Mouse (Mus musculus) CH12.LX (cell line): ENCODE measurements around the gene Lrrc75a. TPM values are rescaled to one million over a fixed set of nuclear protein-coding genes. Genes with fewer than 3 reads are reported as not detected.

ENCODE experiments used
- DNase-seq: peaks from one replicate; pipeline ENCODE4 v3.0.0-alpha.2; 2013; ENCODE audit errors: extremely low read depth
- H3K27ac ChIP-seq: 2 replicates; pipeline ENCODE4 v1.5.1; 2012; ENCODE audit warnings: low read depth, mild to moderate bottlenecking, control low read depth, moderate library complexity; ENCODE audit not compliant: insufficient read depth
- H3K27me3 ChIP-seq: replicated peaks from 2 replicates; pipeline ENCODE3; 2012; ENCODE audit warnings: inconsistent platforms
- H3K36me3 ChIP-seq, 2 experiments: replicated peaks in 1 of 2; 2 replicates each; pipeline versions ENCODE3 to v1.6.1; 2012; ENCODE audit warnings: inconsistent platforms in 1 of 2, low read length in 1 of 2, mild to moderate bottlenecking in 1 of 2, mixed read lengths in 1 of 2, moderate library complexity in 1 of 2; ENCODE audit not compliant: control insufficient read depth in 1 of 2, insufficient read depth in 1 of 2
- H3K4me1 ChIP-seq, 2 experiments: 2 replicates each; pipeline ENCODE4 v1.6.1; 2012; ENCODE audit warnings: inconsistent platforms in 1 of 2, moderate library complexity in 1 of 2; ENCODE audit not compliant: insufficient read depth in 2 of 2, control insufficient read depth in 1 of 2
- H3K4me2 ChIP-seq: 2 replicates; pipeline ENCODE4 v1.6.1; 2012; ENCODE audit warnings: low read depth, mild to moderate bottlenecking, control low read depth; ENCODE audit not compliant: poor library complexity, insufficient read depth, severe bottlenecking
- H3K4me3 ChIP-seq, 3 experiments: fragments of 150-350 bp in 1 of 3; sonication (generic) in 1 of 3; replicated peaks in 1 of 3; 2 replicates each; pipeline versions ENCODE3 to v1.5.1; 2011 to 2012; ENCODE audit warnings: low read depth in 2 of 3, low read length in 2 of 3, mild to moderate bottlenecking in 2 of 3, moderate library complexity in 2 of 3, control low read depth in 1 of 3, improper control_type of control experiment in 1 of 3, inconsistent platforms in 1 of 3, mixed read lengths in 1 of 3; ENCODE audit not compliant: poor library complexity in 1 of 3
- H3K79me2 ChIP-seq: replicated peaks from 2 replicates; pipeline ENCODE4 v1.6.1; 2012; ENCODE audit warnings: mild to moderate bottlenecking, moderate library complexity; ENCODE audit not compliant: control insufficient read depth, poor library complexity, insufficient read depth, severe bottlenecking; ENCODE audit errors: extremely low read depth
- H3K9ac ChIP-seq: 2 replicates; pipeline ENCODE4 v1.6.1; 2012; ENCODE audit warnings: low read depth, mild to moderate bottlenecking, control low read depth, moderate library complexity; ENCODE audit not compliant: insufficient read depth
- H3K9me3 ChIP-seq: replicated peaks from 2 replicates; pipeline ENCODE3; 2012; ENCODE audit warnings: low read length, inconsistent platforms, mixed read lengths
- BHLHE40 ChIP-seq: IDR thresholded peaks from 2 replicates; pipeline ENCODE4 v1.6.1; 2011; ENCODE audit warnings: mild to moderate bottlenecking, low read depth, low read length, improper control_type of control experiment
- CHD1 ChIP-seq: IDR thresholded peaks from 2 replicates; pipeline ENCODE4 v1.6.1; 2012; ENCODE audit warnings: low read depth, low read length, improper control_type of control experiment, inconsistent platforms
- CHD2 ChIP-seq: IDR thresholded peaks from 2 replicates; pipeline ENCODE4 v1.6.1; 2011; ENCODE audit warnings: low read length, improper control_type of control experiment
- CTCF ChIP-seq, 2 experiments: IDR thresholded peaks in 1 of 2; conservative IDR thresholded peaks in 1 of 2; 2 replicates each; pipeline ENCODE4 v1.5.1; 2011 to 2012; ENCODE audit warnings: low read depth in 2 of 2, low read length in 2 of 2, improper control_type of control experiment in 1 of 2, inconsistent platforms in 1 of 2, mild to moderate bottlenecking in 1 of 2, moderate library complexity in 1 of 2
- ELF1 ChIP-seq: IDR thresholded peaks from 2 replicates; pipeline ENCODE4 v1.6.1; 2014; ENCODE audit warnings: low read depth, mild to moderate bottlenecking, inconsistent platforms, low read length, improper control_type of control experiment
- EP300 ChIP-seq: IDR thresholded peaks from 2 replicates; pipeline ENCODE4 v1.6.1; 2011; ENCODE audit warnings: low read length, improper control_type of control experiment
- HCFC1 ChIP-seq: IDR thresholded peaks from 2 replicates; pipeline ENCODE4 v1.6.1; 2012; ENCODE audit warnings: low read depth, mild to moderate bottlenecking, inconsistent platforms, low read length, improper control_type of control experiment
- JUN ChIP-seq: IDR thresholded peaks from 2 replicates; pipeline ENCODE4 v1.6.1; 2011; ENCODE audit warnings: low read depth, mild to moderate bottlenecking, low read length, improper control_type of control experiment, moderate library complexity; ENCODE audit not compliant: insufficient read depth
- JUND ChIP-seq: conservative IDR thresholded peaks from 2 replicates; pipeline ENCODE4 v1.6.1; 2011; ENCODE audit warnings: low read depth, low read length, improper control_type of control experiment
- KAT2A ChIP-seq: IDR thresholded peaks from 2 replicates; pipeline ENCODE4 v1.6.1; 2012; ENCODE audit warnings: low read length, improper control_type of control experiment, inconsistent platforms; ENCODE audit not compliant: insufficient replicate concordance
- MAX ChIP-seq: IDR thresholded peaks from 2 replicates; pipeline ENCODE4 v1.6.1; 2011; ENCODE audit warnings: low read length, improper control_type of control experiment
- MEF2A ChIP-seq: IDR thresholded peaks from 2 replicates; pipeline ENCODE4 v1.6.1; 2014; ENCODE audit warnings: low read depth, mild to moderate bottlenecking, inconsistent platforms, low read length, improper control_type of control experiment, borderline replicate concordance
- MXI1 ChIP-seq: IDR thresholded peaks from 2 replicates; pipeline ENCODE4 v1.6.1; 2011; ENCODE audit warnings: mild to moderate bottlenecking, low read depth, low read length, improper control_type of control experiment
- MYC ChIP-seq: IDR thresholded peaks from 2 replicates; pipeline ENCODE4 v1.6.1; 2011; ENCODE audit warnings: low read depth, mild to moderate bottlenecking, improper control_type of control experiment, low read length
- POLR2A ChIP-seq: IDR thresholded peaks from 2 replicates; pipeline ENCODE4 v1.6.1; 2011; ENCODE audit warnings: low read depth, mild to moderate bottlenecking, improper control_type of control experiment, low read length
- RAD21 ChIP-seq: IDR thresholded peaks from 2 replicates; pipeline ENCODE4 v1.6.1; 2011; ENCODE audit warnings: low read depth, mild to moderate bottlenecking, low read length, improper control_type of control experiment, moderate library complexity
- RCOR1 ChIP-seq: conservative IDR thresholded peaks from 2 replicates; pipeline ENCODE4 v1.6.1; 2012; ENCODE audit warnings: low read depth, mild to moderate bottlenecking, inconsistent platforms, low read length, improper control_type of control experiment
- SIN3A ChIP-seq: IDR thresholded peaks from 2 replicates; pipeline ENCODE4 v1.6.1; 2012; ENCODE audit warnings: low read length, improper control_type of control experiment, inconsistent platforms
- SMC3 ChIP-seq: IDR thresholded peaks from 2 replicates; pipeline ENCODE4 v1.6.1; 2011; ENCODE audit warnings: low read depth, low read length, improper control_type of control experiment
- TCF12 ChIP-seq: IDR thresholded peaks from 2 replicates; pipeline ENCODE4 v1.6.1; 2014; ENCODE audit warnings: low read depth, mild to moderate bottlenecking, inconsistent platforms, low read length, improper control_type of control experiment
- UBTF ChIP-seq: IDR thresholded peaks from 2 replicates; pipeline ENCODE4 v1.6.1; 2012; ENCODE audit warnings: low read depth, mild to moderate bottlenecking, inconsistent platforms, low read length, improper control_type of control experiment, moderate library complexity
- USF2 ChIP-seq: conservative IDR thresholded peaks from 2 replicates; pipeline ENCODE4 v1.6.1; 2011; ENCODE audit warnings: low read depth, low read length, improper control_type of control experiment
- ZC3H11A ChIP-seq: IDR thresholded peaks from 2 replicates; pipeline ENCODE4 v1.6.1; 2012; ENCODE audit warnings: low read depth, mild to moderate bottlenecking, inconsistent platforms, low read length, improper control_type of control experiment
- ZMIZ1 ChIP-seq: IDR thresholded peaks from 2 replicates; pipeline ENCODE4 v1.6.1; 2012; ENCODE audit warnings: low read depth, mild to moderate bottlenecking, inconsistent platforms, low read length, improper control_type of control experiment
- ZNF384 ChIP-seq: IDR thresholded peaks from 2 replicates; pipeline ENCODE4 v1.6.1; 2012; ENCODE audit warnings: low read depth, low read length, improper control_type of control experiment, inconsistent platforms
- dilution Hi-C: fragments of 300-500 bp; cut with MboI; formaldehyde crosslinking; loops from 2 replicates; pipeline ENCODE4 v1.14.3; 2020; ENCODE audit warnings: low sequenced_read_pairs; ENCODE audit not compliant: extremely low pct_unique_long_range_greater_than_20kb, extremely low pct_ligation_motif_present
- in situ Hi-C: fragments of 300-500 bp; cut with MboI; formaldehyde crosslinking; loops from 3 replicates; pipeline ENCODE4 v1.14.3; 2019; ENCODE audit warnings: low sequenced_read_pairs, low pct_ligation_motif_present, low pct_unique_long_range_greater_than_20kb, mixed read lengths
- polyA plus RNA-seq: library from polyadenylated mRNA; unstranded; fragments of >175 nt; gene quantifications from 2 replicates; pipeline ENCODE4 v1.2.1, GENCODE M21; 2012; ENCODE audit warnings: low read depth; ENCODE audit not compliant: insufficient read length
- total RNA-seq, 2 experiments: library from RNA; depleted of rRNA; stranded (reverse); fragments of 300-350 nt in 1 of 2; fragments of >200 nt in 1 of 2; gene quantifications; 2 replicates each; pipeline ENCODE4 v1.2.3; 2012 to 2014

Gene Lrrc75a
- total and polyA plus RNA-seq, 3 experiments = 1.3 to 12.6 (median 1.8) TPM

- TF ChIP-seq MEF2A = peak; percentile 29; the same call in 1 of the 2 replicates
- TF ChIP-seq RAD21 = no peak
- peak; percentile 96 for TF ChIP-seq MXI1
- peak; percentile 92 for TF ChIP-seq SIN3A
- TF ChIP-seq ZNF384 = peak; percentile 75
- peak; percentile 89 for TF ChIP-seq BHLHE40
- TF ChIP-seq JUND = 0 out of 2 replicates have a peak, but pooled peaks have one; percentile 43
- TF ChIP-seq USF2 = peak; percentile 83
- no peak for TF ChIP-seq ZC3H11A
- TF ChIP-seq SMC3 = no peak
- TF ChIP-seq MAX = peak; percentile 97
- TF ChIP-seq JUN = no peak
- no peak for TF ChIP-seq ZMIZ1
- TF ChIP-seq HCFC1 = peak; percentile 61
- TF ChIP-seq CHD2 = peak; percentile 71; the same call in 1 of the 2 replicates
- 0 out of 2 replicates have a peak, but pooled peaks have one; percentile 47 for TF ChIP-seq KAT2A
These were observed 71.7 kb downstream of the Lrrc75a start (continued) for GRCm38 (mm10) chr11:62576530-62577152.

DNA sequence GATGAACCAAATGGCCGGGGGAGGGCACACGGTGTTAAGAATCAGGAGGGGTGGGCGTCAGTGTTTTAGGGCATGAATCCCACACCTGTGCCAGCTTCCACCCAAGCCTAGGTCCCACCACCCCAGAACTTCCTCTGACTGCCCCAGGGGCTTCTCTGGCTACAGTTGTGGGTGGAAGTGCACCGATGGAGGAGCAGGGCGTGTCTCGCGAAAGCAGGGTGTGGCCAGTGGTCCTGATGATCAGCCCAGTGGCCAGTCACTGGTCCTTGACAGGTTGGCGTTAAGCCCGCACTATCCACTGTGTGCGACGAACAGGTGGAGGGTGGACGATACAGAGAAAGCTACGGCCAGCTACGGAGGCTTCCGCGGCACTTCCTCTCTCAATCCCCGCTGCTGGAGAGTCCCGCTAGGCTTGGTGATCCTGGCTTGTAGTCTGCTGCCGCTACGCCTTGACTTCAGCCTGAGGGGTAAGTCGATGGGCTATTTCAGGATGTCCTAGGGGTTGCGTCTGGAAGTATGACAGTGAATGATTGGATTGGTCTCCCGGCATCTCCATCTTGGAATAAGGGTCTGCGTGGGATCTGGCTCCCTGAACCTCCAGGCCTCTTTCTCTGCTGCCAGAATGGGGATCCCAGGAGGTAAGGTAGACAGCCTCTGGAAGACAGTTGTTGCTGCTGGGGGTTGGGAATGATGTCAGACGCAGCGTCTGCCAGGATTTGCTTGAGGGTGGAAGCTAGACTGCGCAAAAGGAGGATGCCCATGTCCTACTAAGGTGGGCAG lies 72.5 kb downstream of the Lrrc75a start:
- H3K27me3 ChIP-seq = no peaks in the 10 kb centered on the region
- peaks cover 4 to 15% of the 10 kb centered on the region in 2 experiments; a peak in 3 of 4 replicates for H3K4me1 ChIP-seq
- H3K9me3 ChIP-seq = peaks cover 5% of the 10 kb centered on the region
- dilution Hi-C loops = no loop called here
- H3K4me3 ChIP-seq = peak overlapping the region; percentile 64 to 78 (median 69)
- peaks cover 6% of the 10 kb centered on the region; the same call in 1 of the 2 replicates for H3K79me2 ChIP-seq
- peak overlapping the region; percentile 75 for H3K4me2 ChIP-seq
- TF ChIP-seq ELF1 (no peak; the same call in 1 of the 2 replicates), RCOR1 (peak; percentile 29; the same call in 1 of the 2 replicates), TCF12 (peak; percentile 68; the same call in 1 of the 2 replicates), MYC (no peak), POLR2A (peak; percentile 41), HCFC1 (no peak; the same call in 1 of the 2 replicates), UBTF (0 out of 2 replicates have a peak, but pooled peaks have one; percentile 20), MEF2A (0 out of 2 replicates have a peak, but pooled peaks have one; percentile 3), CHD1 (peak; percentile 2; the same call in 1 of the 2 replicates), CHD2 (0 out of 2 replicates have a peak, but pooled peaks have one; percentile 3), CTCF (conservative IDR thresholded peaks at IDR 0.05 in 1 of 2, IDR thresholded peaks at IDR 0.05 in 1 of 2; ENCODE audit: low read depth in 2 of 2, low read length in 2 of 2) (no peak), BHLHE40 (no peak), SIN3A (peak; percentile 82), MAX (0 out of 2 replicates have a peak, but pooled peaks have one; percentile 48), EP300 (peak; percentile 7; the same call in 1 of the 2 replicates), MXI1 (peak; percentile 93)
- in situ Hi-C loops = no loop called here
- peaks cover 23 to 32% of the 10 kb centered on the region in 2 experiments for H3K36me3 ChIP-seq
- peak overlapping the region; percentile 89 for H3K27ac ChIP-seq
- peak; percentile 52 for DNase-seq
- peak overlapping the region; percentile 67 for H3K9ac ChIP-seq
